Mouse (Mus musculus) erythroblast, embryonic 14.5 days (primary cell): ENCODE data around the gene Efcab10. TPM values are rescaled to one million over a fixed set of nuclear protein-coding genes. Genes with fewer than 3 reads are reported as not detected.

Experiments used
- H3K27me3 ChIP-seq: 2 replicates; pipeline ENCODE4 v1.6.1; 2012; ENCODE audit warnings: inconsistent platforms; ENCODE audit not compliant: control insufficient read depth
- H3K36me3 ChIP-seq: 2 replicates; pipeline ENCODE4 v1.6.1; 2012; ENCODE audit warnings: mild to moderate bottlenecking, inconsistent platforms; ENCODE audit not compliant: control insufficient read depth
- H3K4me1 ChIP-seq: 2 replicates; pipeline ENCODE4 v1.6.1; 2012; ENCODE audit warnings: inconsistent platforms; ENCODE audit not compliant: control insufficient read depth
- H3K4me3 ChIP-seq: replicated peaks from 2 replicates; pipeline ENCODE3; 2012; ENCODE audit warnings: moderate library complexity, mild to moderate bottlenecking, inconsistent platforms
- H3K9me3 ChIP-seq: 2 replicates; pipeline ENCODE4 v1.6.1; 2012; ENCODE audit warnings: low read length, inconsistent platforms, mixed read lengths; ENCODE audit not compliant: control insufficient read depth
- GATA1 ChIP-seq: IDR thresholded peaks from 2 replicates; pipeline ENCODE4 v1.6.1; 2012; ENCODE audit warnings: low read length, inconsistent platforms, mixed read lengths
- TAL1 ChIP-seq: IDR thresholded peaks from 3 replicates; pipeline ENCODE4 v1.6.1; 2012; ENCODE audit warnings: low read length, inconsistent platforms, mixed read lengths
- polyA plus RNA-seq: library from polyadenylated mRNA; stranded (reverse); fragments of >175 nt; gene quantifications from 2 replicates; pipeline ENCODE4 v1.2.3, GENCODE M21; 2012

Gene Efcab10
- polyA plus RNA-seq, 1 experiment, result not detected

DNA sequence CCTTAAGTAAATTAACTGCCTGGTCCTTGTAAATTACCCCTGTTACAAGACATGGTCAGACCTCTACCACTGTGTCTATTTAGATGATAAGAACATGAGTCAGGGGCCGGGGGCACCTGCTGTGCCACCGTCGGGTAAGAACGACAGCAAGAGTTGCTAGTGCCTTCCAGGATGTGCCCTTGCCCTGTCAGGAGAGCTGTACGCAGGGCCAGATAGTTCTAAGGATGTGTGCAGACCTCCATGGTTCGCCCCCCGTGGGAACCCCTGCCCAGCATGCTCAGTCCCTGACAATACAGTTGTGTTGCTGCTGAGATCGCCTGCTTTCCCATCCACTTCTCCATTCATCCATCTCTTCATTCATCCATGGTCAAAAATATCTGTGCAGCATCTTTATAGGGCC lies 29.5 kb upstream of the Efcab10 start:
- Histone ChIP-seq H3K27me3 (no peaks in the 10 kb centered on the region), H3K4me1 (peaks cover 16% of the 10 kb centered on the region), H3K36me3 (peaks cover 92% of the 10 kb centered on the region), H3K9me3 (no peaks in the 10 kb centered on the region), H3K4me3 (no peak overlapping the region)
- TF ChIP-seq GATA1 (no peak), TAL1 (no peak)

DNA sequence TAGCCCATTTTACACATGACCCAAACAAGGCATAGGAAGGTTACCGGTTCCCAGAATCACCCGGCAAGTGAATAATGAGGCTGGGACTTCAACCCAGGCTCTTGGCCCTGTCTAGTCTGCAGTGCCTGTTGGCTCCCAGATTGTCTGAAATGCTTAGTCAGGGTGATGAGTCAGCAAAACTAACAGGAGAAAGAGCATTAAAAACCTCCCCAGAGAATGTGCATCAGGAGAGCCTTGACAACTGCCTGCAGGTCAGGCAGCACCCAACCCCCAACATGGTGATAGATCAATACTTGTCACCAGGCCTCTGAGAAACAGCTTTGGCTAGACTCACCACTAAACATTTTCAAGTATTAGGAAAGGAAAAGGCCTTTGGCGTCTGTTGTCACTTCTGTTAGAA lies 25.1 kb upstream of the Efcab10 start:
- H3K4me3 ChIP-seq, result no peak overlapping the region
- peaks cover 20% of the 10 kb centered on the region for H3K4me1 ChIP-seq
- H3K9me3 ChIP-seq, result no peaks in the 10 kb centered on the region
- no peaks in the 10 kb centered on the region for H3K27me3 ChIP-seq
- TF ChIP-seq TAL1 (no peak), GATA1 (no peak)
- peaks cover 68% of the 10 kb centered on the region for H3K36me3 ChIP-seq

- TF ChIP-seq GATA1 (no peak), TAL1 (no peak)
- H3K9me3 ChIP-seq, result no peaks in the 10 kb centered on the region
- peaks cover 11% of the 10 kb centered on the region for H3K4me1 ChIP-seq
- H3K27me3 ChIP-seq, result no peaks in the 10 kb centered on the region
- peak overlapping the region; percentile 47 for H3K4me3 ChIP-seq
- H3K36me3 ChIP-seq, result no peaks in the 10 kb centered on the region
These were observed 14.8 kb upstream of the Efcab10 start for GRCm38 (mm10) chr12:33379624-33380445.

- Histone ChIP-seq H3K4me3 (no peak overlapping the region), H3K4me1 (no peaks in the 10 kb centered on the region), H3K9me3 (no peaks in the 10 kb centered on the region), H3K27me3 (peaks cover 4% of the 10 kb centered on the region), H3K36me3 (no peaks in the 10 kb centered on the region)
- TF ChIP-seq GATA1, result no peak
- no peak for TF ChIP-seq TAL1
These were observed 5.8 kb upstream of the Efcab10 start for GRCm38 (mm10) chr12:33388842-33389241.

DNA sequence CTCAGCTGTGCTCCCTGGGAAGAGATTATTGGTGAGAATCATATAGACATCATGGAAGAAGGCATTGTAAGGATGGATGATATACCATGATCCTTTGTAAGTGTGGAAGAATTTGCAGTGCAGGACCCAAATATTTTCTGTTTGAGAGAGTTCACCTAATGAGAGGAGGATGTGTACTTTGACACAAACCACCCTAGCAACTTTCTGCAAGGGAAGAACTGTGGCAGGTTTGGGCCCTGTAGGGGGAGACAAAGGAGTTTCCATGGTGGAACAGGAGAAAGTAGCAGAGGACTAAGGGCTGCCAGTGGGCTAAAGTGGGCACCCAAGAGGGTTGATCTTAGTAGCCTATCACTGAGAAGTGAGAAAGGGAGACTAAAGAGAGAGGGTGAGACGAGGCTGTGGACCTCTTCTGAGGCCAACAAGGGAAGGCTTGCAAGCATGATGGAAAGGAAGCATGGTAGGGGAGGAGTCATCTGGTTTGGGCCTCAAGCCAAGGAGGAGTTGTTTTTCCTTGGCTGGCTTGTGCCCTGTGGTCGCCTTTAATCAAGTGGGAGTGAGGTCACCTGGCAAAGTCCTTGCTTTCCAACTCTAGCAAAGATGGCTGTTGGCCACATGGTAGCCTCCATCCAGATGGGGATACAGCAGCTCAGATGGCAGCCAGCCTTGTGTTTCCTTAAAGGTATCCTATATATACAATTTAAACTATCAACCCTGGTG lies 3.7 kb upstream of the Efcab10 start:
- H3K4me3 ChIP-seq, result no peak overlapping the region
- H3K4me1 ChIP-seq, result peaks cover 5% of the 10 kb centered on the region
- no peaks in the 10 kb centered on the region for H3K9me3 ChIP-seq
- no peaks in the 10 kb centered on the region for H3K36me3 ChIP-seq
- peaks cover 12% of the 10 kb centered on the region for H3K27me3 ChIP-seq
- TF ChIP-seq TAL1 (no peak), GATA1 (no peak)

- H3K4me1 ChIP-seq, result peaks cover 4% of the 10 kb centered on the region
- H3K4me3 ChIP-seq, result no peak overlapping the region
- H3K27me3 ChIP-seq, result no peaks in the 10 kb centered on the region
- no peak for TF ChIP-seq GATA1
- no peaks in the 10 kb centered on the region for H3K36me3 ChIP-seq
- H3K9me3 ChIP-seq, result no peaks in the 10 kb centered on the region
These were observed 8.6 kb downstream of the Efcab10 start for GRCm38 (mm10) chr12:33403265-33403693.

DNA sequence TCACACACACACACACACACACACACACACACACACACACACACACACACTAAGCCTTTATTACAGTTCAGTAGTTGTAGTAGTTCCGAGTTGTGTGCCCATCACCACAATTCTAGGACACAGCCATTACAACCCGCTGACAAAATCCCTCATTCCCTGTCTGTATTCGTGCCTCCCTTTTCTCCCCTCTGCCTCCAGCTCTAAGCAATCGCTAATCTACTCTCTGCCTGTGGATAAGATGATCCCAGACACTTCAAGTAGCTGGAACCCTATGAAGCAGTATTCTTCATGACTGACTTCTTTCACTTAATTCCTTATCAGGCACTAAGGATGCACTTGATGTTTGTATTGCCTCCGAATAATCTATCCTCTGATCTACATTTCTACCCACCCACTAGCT lies 10.3 kb downstream of the Efcab10 start:
- no peaks in the 10 kb centered on the region for H3K27me3 ChIP-seq
- no peaks in the 10 kb centered on the region for H3K36me3 ChIP-seq
- no peak overlapping the region for H3K4me3 ChIP-seq
- TF ChIP-seq GATA1 (no peak), TAL1 (no peak)
- H3K4me1 ChIP-seq, result peaks cover 4% of the 10 kb centered on the region
- no peaks in the 10 kb centered on the region for H3K9me3 ChIP-seq

GRCm38 (mm10) chr12:33405398-33406026 lies 10.9 kb downstream of the Efcab10 start:
- Histone ChIP-seq H3K4me3 (no peak overlapping the region), H3K27me3 (no peaks in the 10 kb centered on the region), H3K9me3 (no peaks in the 10 kb centered on the region), H3K4me1 (peaks cover 4% of the 10 kb centered on the region), H3K36me3 (no peaks in the 10 kb centered on the region)
- no peak for TF ChIP-seq GATA1
- TF ChIP-seq TAL1, result no peak

DNA sequence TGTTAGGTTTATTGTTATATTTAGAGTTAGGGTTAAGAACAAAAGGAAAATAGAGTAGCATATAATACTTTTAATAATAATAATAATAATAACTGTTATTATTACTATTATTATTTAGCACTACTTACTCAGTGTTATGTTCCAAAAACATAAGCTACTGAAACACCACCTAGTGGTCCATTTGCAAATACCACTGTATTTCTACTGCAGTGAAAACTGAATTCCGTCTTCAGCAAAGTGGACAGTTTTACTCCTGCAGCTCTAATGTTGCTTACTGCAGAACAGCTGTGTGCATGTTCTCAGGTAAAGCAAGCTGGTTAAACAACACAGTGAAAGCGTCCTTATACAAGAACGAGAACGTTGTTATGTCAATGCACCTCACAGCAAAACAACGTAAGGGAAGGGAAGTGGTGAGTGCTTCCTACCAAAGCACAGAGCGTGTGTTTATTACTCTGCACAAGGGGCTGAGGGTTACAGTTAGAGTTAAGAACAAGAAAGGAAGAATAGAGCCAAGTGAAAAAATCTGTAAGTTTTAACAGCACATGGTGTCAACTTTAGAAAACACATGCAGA lies 17.0 kb downstream of the Efcab10 start:
- Histone ChIP-seq H3K4me3 (no peak overlapping the region), H3K9me3 (no peaks in the 10 kb centered on the region), H3K4me1 (no peaks in the 10 kb centered on the region), H3K27me3 (no peaks in the 10 kb centered on the region; the same call in 1 of the 2 replicates), H3K36me3 (no peaks in the 10 kb centered on the region)
- no peak for TF ChIP-seq GATA1
- TF ChIP-seq TAL1, result no peak
